Mouse (Mus musculus): ENCODE measurements at regions not wholly inside any gene's neighbourhood (a gene's known extent, or its start where the extent isn't known, plus 50 kb on each side); places are given as distances from the start of the nearest gene placed in this dataset.

DNA sequence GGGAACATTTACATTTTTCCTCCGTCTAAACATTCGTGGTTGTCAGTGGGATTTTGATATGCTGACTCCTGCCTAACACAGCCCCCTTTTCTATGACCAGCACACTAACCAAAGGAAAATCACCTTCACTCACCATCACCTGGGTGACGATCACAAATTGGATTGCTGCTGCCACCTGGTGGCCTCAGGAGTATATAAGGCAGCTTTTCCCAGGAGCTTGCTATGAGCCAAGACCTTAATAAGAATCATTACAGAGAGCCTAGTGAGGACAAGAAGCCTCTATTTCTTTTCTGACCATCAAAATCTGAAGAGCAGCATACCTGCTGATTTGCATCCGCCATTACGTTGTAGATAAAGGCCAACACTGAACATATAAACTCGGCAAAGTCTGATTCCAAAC, 137.3 kb upstream of the Nabp1 start:
- intact Hi-C loops (cut with DNase I) = no loop called here
- no peak overlapping the region for H3K4me3 ChIP-seq
- H3K27ac ChIP-seq = no peak overlapping the region
- TF ChIP-seq CTCF (IDR thresholded peaks at IDR 0.05) = peak; percentile 68
- DNase-seq = peak; percentile 28

GRCm38 (mm10) chr1:51614700-51615099, 136.5 kb upstream of the Nabp1 start:
- TF ChIP-seq CTCF (IDR thresholded peaks at IDR 0.05) = no peak
- intact Hi-C loops (cut with DNase I) = no loop called here
- Histone ChIP-seq H3K4me3 (no peak overlapping the region), H3K27ac (no peak overlapping the region)
- no peak for DNase-seq

DNA sequence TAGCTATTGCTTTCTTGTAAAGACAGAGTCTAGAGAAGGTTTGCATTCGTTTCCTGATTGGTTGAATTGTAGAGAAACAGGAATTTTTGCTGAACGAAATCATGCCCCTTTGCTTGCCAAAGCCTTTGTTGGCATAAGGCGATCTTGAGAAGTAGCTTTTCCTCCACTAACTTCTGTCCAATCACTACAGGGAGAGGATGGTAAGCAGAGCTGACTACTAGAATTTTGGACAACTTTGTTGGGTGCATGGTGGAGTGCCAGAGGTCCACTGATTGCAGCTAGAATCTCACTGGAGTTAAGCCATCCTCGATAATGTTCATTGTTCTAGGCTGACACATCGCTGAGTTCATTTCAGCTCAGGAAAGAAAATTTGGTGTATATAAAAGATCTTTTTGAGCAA, 131.1 kb upstream of the Nabp1 start:
- TF ChIP-seq CTCF (IDR thresholded peaks at IDR 0.05) = no peak
- intact Hi-C loops (cut with DNase I) = no loop called here
- no peak overlapping the region for H3K27ac ChIP-seq
- no peak overlapping the region for H3K4me3 ChIP-seq
- no peak for DNase-seq

- intact Hi-C loops (cut with DNase I) = no loop called here
Observed at GRCm38 (mm10) chr1:51607437-51607855, 129.2 kb upstream of the Nabp1 start.

DNA sequence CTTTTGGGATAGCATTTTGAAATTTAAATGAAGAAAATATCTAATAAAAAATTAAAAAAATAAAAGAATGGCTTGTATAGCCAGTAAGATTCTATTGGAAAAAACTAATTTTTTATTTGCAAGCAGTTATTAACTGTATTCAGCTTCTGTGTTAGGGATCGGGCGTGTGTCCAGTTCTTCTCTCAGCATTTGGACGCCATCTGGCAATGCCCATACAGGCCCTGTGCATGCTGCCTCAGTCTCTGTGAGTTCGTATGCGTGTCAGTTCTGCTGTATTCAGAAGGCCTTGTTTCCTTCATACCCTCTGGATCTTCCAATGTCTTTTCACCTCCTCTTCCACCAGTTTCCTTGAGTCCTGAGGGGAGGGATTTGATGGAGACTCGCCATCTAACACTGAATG, 123.8 kb upstream of the Nabp1 start:
- no peak overlapping the region for H3K4me3 ChIP-seq
- H3K27ac ChIP-seq = no peak overlapping the region
- DNase-seq = no peak
- intact Hi-C loops (cut with DNase I) = no loop called here
- TF ChIP-seq CTCF (IDR thresholded peaks at IDR 0.05) = no peak

More at GRCm38 (mm10) chr1:51607437-51607855, 129.2 kb upstream of the Nabp1 start:
- H3K4me3 ChIP-seq = no peak overlapping the region
- TF ChIP-seq CTCF (IDR thresholded peaks at IDR 0.05) = no peak
- no peak overlapping the region for H3K27ac ChIP-seq
- DNase-seq = no peak

GRCm38 (mm10) chr1:51600425-51600824, 122.2 kb upstream of the Nabp1 start:
- no peak overlapping the region for H3K4me3 ChIP-seq
- peak; percentile 76 for TF ChIP-seq CTCF (IDR thresholded peaks at IDR 0.05)
- intact Hi-C loops (cut with DNase I) = no loop called here
- H3K27ac ChIP-seq = no peak overlapping the region
- DNase-seq = no peak

- DNase-seq = peak; percentile 79
- Histone ChIP-seq H3K4me3 (no peak overlapping the region), H3K27ac (no peak overlapping the region)
- intact Hi-C loops (cut with DNase I) = loop anchor here (1.0 to 10.0 kb wide), 4 partner anchors 28 to 632 kb away; no protein-coding TSS in a partner anchor
- peak; percentile 96; the same call in 1 of the 2 replicates for TF ChIP-seq CTCF (IDR thresholded peaks at IDR 0.05)
Observed at GRCm38 (mm10) chr1:51596935-51597820, 119.0 kb upstream of the Nabp1 start.

- DNase-seq = no peak
- Histone ChIP-seq H3K27ac (no peak overlapping the region), H3K4me3 (no peak overlapping the region)
- intact Hi-C loops (cut with DNase I) = loop anchor here (10.0 kb wide), 1 partner anchor 630 kb away; no protein-coding TSS in a partner anchor
- no peak for TF ChIP-seq CTCF (IDR thresholded peaks at IDR 0.05)
Observed at GRCm38 (mm10) chr1:51594666-51595065, 116.4 kb upstream of the Nabp1 start.

DNA sequence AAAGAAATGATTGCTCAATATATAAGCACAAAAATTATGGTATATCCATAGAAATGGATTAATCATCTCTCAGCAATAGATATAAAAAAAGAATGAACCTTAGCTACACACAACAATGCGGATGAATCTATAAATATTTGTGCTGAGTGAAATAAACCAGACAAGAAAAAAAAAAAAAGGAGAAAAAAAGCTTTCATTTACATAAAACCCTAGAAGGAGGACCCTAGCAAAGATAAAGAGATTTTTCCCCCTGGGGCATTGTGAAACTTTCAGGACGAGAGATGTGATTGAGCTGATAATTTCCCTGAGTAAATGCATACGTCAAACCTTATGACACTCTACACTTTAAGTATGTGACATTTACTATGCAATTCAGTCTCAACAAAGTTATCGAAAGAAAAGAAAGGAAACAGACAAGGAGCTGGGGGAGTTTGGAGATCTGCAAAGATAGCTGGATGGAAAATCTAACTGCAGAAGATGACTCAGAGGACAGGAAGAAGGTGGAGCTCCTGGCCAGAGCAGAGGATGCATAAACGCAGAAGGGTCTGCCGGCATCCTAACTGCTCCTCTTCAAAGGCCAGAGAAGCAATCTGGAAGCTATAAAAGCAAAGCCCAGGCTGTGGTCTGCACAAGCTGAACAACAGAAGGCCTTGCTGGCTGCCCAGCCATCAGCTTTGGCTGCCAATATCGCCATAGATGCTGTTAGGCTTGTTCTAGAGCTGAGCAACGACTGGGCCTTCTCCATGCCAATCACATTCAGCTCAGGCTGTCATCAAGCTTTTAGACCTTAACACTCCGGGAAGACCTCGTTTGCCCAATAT, 115.6 kb upstream of the Nabp1 start:
- intact Hi-C loops (cut with DNase I) = loop anchor here (10.0 kb wide), 1 partner anchor 629 kb away; no protein-coding TSS in a partner anchor
- DNase-seq = no peak
- Histone ChIP-seq H3K4me3 (no peak overlapping the region), H3K27ac (0 out of 2 replicates have a peak overlapping the region, but pooled peaks have one; percentile 16)
- TF ChIP-seq CTCF (IDR thresholded peaks at IDR 0.05) = no peak

- no peak for TF ChIP-seq CTCF (IDR thresholded peaks at IDR 0.05)
- intact Hi-C loops (cut with DNase I) = loop anchor here (10.0 kb wide), 1 partner anchor 627 kb away; no protein-coding TSS in a partner anchor
Observed at GRCm38 (mm10) chr1:51591886-51592285, 113.7 kb upstream of the Nabp1 start.

GRCm38 (mm10) chr1:51590606-51591400, 112.6 kb upstream of the Nabp1 start:
- no peak for TF ChIP-seq CTCF (IDR thresholded peaks at IDR 0.05)
- Histone ChIP-seq H3K4me3 (no peak overlapping the region), H3K27ac (no peak overlapping the region)
- intact Hi-C loops (cut with DNase I) = loop anchor here (10.0 kb wide), 1 partner anchor 626 kb away; no protein-coding TSS in a partner anchor
- no peak for DNase-seq

More at GRCm38 (mm10) chr1:51591886-51592285, 113.7 kb upstream of the Nabp1 start:
- Histone ChIP-seq H3K27ac (no peak overlapping the region), H3K4me3 (no peak overlapping the region)
- no peak for DNase-seq

DNA sequence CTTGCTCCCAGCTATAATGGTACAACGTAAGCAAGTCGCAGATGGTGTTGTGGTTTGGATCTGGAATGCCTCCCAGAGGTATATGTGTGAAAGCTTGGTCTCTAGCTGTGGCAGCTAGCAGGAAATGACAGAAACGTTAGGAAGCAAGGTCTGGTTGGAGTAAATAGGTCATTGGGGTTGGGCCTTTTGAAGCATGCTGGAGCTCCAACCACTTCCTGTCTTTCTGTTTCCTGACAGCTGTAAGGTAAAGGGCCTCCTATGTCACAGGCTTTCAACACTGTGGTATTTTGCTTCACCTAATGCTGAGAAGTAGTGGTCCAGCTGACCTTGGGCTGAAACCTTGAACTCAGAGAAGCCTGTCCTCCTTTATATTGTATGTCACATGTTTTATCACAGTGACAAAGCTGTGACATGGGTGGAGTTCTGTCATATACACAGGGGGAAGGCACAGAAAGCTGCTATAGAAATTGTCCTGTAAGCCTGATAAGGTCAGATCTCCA, 106.8 kb upstream of the Nabp1 start:
- Histone ChIP-seq H3K4me3 (no peak overlapping the region), H3K27ac (no peak overlapping the region)
- DNase-seq = no peak
- intact Hi-C loops (cut with DNase I) = no loop called here
- TF ChIP-seq CTCF (IDR thresholded peaks at IDR 0.05) = no peak
